Mouse (Mus musculus) midbrain, postnatal 0 days (tissue): ENCODE measurements around the gene Acaca. TPM values are rescaled to one million over a fixed set of nuclear protein-coding genes. Genes with fewer than 3 reads are reported as not detected.
A peak's percentile ranks its signal among the peaks of the same experiment; 100 is the strongest.

ENCODE experiments used
- ATAC-seq: fragments of 200-750 bp; cut with Nextera tagmentation; 2 replicates; pipeline ENCODE4 v1.8.0; 2017; ENCODE audit warnings: moderate number of reproducible peaks, mild to moderate bottlenecking, moderate TSS enrichment, moderate library complexity; ENCODE audit not compliant: low FRiP score
- DNase-seq: peaks from one replicate; pipeline ENCODE4 v3.0.0-alpha.2; 2015; ENCODE audit warnings: low spot score
- H3K27ac ChIP-seq: fragments of 300-500 bp; sonication (generic); 2 replicates; pipeline ENCODE4 v1.5.1; 2014; ENCODE audit warnings: low read depth, mild to moderate bottlenecking, low read length, mixed read lengths
- H3K27me3 ChIP-seq: fragments of 300-500 bp; sonication (generic); 2 replicates; pipeline ENCODE4 v1.6.1; 2014; ENCODE audit warnings: low read length, control low read depth, mixed read lengths; ENCODE audit not compliant: insufficient read depth
- H3K36me3 ChIP-seq: fragments of 300-500 bp; sonication (generic); 2 replicates; pipeline ENCODE4 v1.6.1; 2014; ENCODE audit warnings: low read length, control low read depth, mixed read lengths; ENCODE audit not compliant: insufficient read depth
- H3K4me1 ChIP-seq: fragments of 300-500 bp; sonication (generic); 2 replicates; pipeline ENCODE4 v1.6.1; 2014; ENCODE audit warnings: mild to moderate bottlenecking, control low read depth, antibody characterized with exemption, low read length, mixed read lengths; ENCODE audit not compliant: insufficient read depth
- H3K4me2 ChIP-seq: fragments of 300-500 bp; sonication (generic); 2 replicates; pipeline ENCODE4 v1.6.1; 2014; ENCODE audit warnings: low read depth, mild to moderate bottlenecking, low read length, mixed read lengths; ENCODE audit not compliant: poor library complexity, severe bottlenecking
- H3K4me3 ChIP-seq: fragments of 300-500 bp; sonication (generic); 2 replicates; pipeline ENCODE4 v1.5.1; 2014; ENCODE audit warnings: low read depth, mild to moderate bottlenecking, low read length, moderate library complexity
- H3K9ac ChIP-seq: fragments of 300-500 bp; sonication (generic); replicated peaks from 2 replicates; pipeline ENCODE4 v1.6.1; 2014; ENCODE audit warnings: mild to moderate bottlenecking, low read length, moderate library complexity, mixed read lengths; ENCODE audit not compliant: poor library complexity, severe bottlenecking
- H3K9me3 ChIP-seq: fragments of 300-500 bp; sonication (generic); 2 replicates; pipeline ENCODE4 v1.6.1; 2016; ENCODE audit warnings: low read length, control low read depth
- CTCF ChIP-seq: IDR thresholded peaks from 2 replicates; pipeline ENCODE4 v1.5.1; 2016; ENCODE audit warnings: antibody characterized with exemption, mild to moderate bottlenecking
- WGBS: fragments of 180-500 bp; shearing (Covaris S2); extraction: QIAGEN DNeasy Blood & Tissue Kit; methylation state at CpG from one replicate; pipeline ENCODE4 v1.1.7; 2014; 5-methylcytosine and 5-hydroxymethylcytosine counted together
- polyA plus RNA-seq: library from polyadenylated mRNA; unstranded; fragments of >200 nt; fragmentation: Nextera tagmentation; extraction: Ambion mirVana; gene quantifications from 2 replicates; pipeline ENCODE4 v1.2.1, GENCODE M21; 2015
- total RNA-seq: library from RNA; depleted of rRNA; stranded (reverse); fragments of >200 nt; gene quantifications from 2 replicates; pipeline ENCODE4 v1.2.3, GENCODE M21; 2014

Gene Acaca
- total and polyA plus RNA-seq, 2 experiments from 2014 or later = 19.3 to 123 TPM

DNA sequence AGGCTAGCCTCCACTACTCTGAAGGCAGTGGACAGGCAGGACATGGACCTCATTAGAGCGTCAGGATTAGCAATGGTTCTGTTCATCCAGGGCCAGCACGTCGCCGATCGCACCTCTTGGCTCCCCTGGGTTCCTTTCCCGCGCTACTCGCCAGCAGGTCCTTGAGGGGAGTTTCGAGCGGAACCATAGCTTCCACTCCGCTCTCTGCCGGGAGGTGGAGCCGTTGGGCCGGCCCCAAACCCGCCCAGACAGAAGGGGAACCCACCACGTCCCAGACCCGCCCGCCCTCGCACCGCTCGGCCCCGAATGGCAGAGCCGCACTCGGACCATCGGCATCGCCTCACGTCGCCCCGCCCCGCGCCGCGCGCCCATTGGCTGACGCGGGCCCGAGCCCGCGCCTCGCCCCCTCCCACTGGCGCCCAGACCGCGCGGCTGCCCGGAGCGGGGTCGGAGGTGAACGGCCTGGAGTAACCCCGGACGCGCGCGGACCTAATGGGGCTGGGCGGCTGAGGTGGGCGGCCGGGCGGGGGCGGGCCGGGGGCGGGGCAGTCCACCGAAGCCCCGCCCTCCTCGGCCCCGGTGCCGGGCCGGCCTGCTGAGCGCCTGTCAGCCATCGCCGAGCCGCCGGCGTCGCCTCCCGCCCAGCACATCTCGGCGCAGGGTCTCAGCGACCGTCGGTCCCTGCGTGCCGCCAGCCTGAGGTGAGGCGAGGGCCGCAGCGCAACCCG lies 49.9 kb downstream of the Acaca start:
- 1% methylated on average over 48 of the region's 85 CpGs for WGBS
- H3K9me3 ChIP-seq = no peaks in the 10 kb centered on the region

DNA sequence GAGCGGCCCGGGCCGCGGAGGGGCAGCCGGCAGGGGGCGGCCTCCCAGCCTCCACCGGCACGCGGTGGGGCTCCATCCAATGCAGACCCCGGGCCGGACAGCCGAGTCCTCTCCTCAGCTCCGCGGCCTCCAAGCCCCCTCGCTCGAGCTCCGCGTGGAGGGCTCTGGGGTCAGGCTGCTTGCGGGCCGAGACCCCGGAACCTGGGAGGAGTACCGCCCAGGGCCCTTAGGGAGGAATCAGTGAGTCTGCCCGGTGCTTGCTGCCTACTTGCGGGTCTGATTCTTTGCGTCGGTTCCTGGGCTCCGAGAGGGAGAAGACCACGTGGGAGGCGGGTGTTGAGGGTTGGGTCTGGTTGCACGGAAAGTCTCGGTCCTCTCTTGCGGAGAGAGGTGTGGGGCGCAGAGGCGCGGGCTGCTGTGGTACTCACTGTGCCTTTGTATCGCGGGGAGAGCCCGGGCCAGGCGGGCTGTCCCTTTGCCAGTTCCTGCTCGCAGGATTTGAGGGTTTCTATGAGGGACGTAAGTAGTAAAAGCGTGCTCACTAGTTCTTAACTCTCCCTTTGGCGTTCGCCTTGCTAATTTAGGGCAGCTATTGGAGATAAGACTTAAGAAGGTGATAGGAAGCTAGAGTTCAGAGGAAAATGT lies 50.6 kb downstream of the Acaca start:
- WGBS = under 1% methylated on average over 42 of the region's 44 CpGs
- Histone ChIP-seq H3K9ac (peak overlapping the region; percentile 77), H3K9me3 (no peaks in the 10 kb centered on the region), H3K4me2 (peak overlapping the region; percentile 77), H3K27ac (peak overlapping the region; percentile 84), H3K4me1 (peaks cover 3% of the 10 kb centered on the region; the same call in 1 of the 2 replicates), H3K36me3 (no peaks in the 10 kb centered on the region), H3K27me3 (no peaks in the 10 kb centered on the region), H3K4me3 (peak overlapping the region; percentile 87)
- ATAC-seq = peak; percentile 71
- peak; percentile 50 for TF ChIP-seq CTCF
- DNase-seq = peak; percentile 74

More for the DNA sequence above, 49.9 kb downstream of the Acaca start:
- peak; percentile 97 for ATAC-seq
- Histone ChIP-seq H3K27ac (peak overlapping the region; percentile 84), H3K36me3 (no peaks in the 10 kb centered on the region), H3K4me2 (peak overlapping the region; percentile 77), H3K4me3 (peak overlapping the region; percentile 87), H3K9ac (peak overlapping the region; percentile 77), H3K4me1 (peaks cover 3% of the 10 kb centered on the region; the same call in 1 of the 2 replicates), H3K27me3 (no peaks in the 10 kb centered on the region)
- DNase-seq = peak; percentile 97
- TF ChIP-seq CTCF = peak; percentile 73

GRCm38 (mm10) chr11:84181286-84181685 lies 51.8 kb downstream of the Acaca start:
- ATAC-seq (no peak), DNase-seq (no peak)
- Histone ChIP-seq H3K4me3 (peak overlapping the region; percentile 87), H3K27me3 (no peaks in the 10 kb centered on the region), H3K4me2 (peak overlapping the region; percentile 77), H3K27ac (no peak overlapping the region), H3K36me3 (no peaks in the 10 kb centered on the region), H3K4me1 (peaks cover 3% of the 10 kb centered on the region; the same call in 1 of the 2 replicates), H3K9ac (no peak overlapping the region), H3K9me3 (no peaks in the 10 kb centered on the region)
- 45% methylated on average over 2 of the region's 2 CpGs for WGBS
- TF ChIP-seq CTCF = no peak

- WGBS = 80% methylated on average over 3 of the region's 3 CpGs
- no peak for TF ChIP-seq CTCF
Observed at GRCm38 (mm10) chr11:84188530-84188929, 59.1 kb downstream of the Acaca start.

DNA sequence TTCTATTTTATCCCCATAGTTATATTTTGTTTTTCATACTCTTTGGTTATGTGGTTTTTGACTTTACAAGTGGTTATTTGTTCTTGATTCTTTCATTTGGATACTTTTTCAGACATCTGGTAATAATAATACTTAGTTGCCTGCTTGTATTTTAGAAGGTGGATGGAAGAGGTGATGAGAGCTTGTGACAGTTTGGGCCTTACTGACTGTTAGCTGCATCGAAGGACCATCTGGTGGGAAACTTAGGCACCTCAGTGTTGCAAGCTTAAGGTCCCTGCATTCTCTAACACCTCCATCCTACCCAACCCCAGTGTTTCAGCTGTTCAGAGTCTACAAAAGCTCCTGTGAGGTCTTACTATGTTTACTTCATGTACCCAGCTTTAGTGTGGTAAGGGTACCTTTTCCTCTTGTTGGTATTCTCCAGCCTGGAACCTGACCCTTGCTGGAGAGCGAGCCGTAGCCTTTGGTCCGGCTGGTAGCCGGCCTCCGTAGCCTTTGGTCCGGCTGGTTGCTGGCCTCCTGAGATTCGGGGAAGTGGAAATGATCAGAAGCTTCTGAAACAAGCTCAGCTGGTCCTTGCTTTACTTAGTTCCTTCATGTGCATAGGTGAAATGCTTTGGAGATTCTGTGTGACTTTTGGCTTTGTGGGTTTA lies 61.2 kb downstream of the Acaca start:
- Histone ChIP-seq H3K4me2 (no peak overlapping the region), H3K4me1 (no peaks in the 10 kb centered on the region), H3K27ac (no peak overlapping the region), H3K36me3 (no peaks in the 10 kb centered on the region), H3K9ac (no peak overlapping the region), H3K9me3 (no peaks in the 10 kb centered on the region), H3K27me3 (no peaks in the 10 kb centered on the region), H3K4me3 (no peak overlapping the region)
- ATAC-seq (no peak), DNase-seq (no peak)
- WGBS = 90% methylated on average over 8 of the region's 8 CpGs
- no peak for TF ChIP-seq CTCF

More at GRCm38 (mm10) chr11:84188530-84188929, 59.1 kb downstream of the Acaca start:
- Histone ChIP-seq H3K27ac (no peak overlapping the region), H3K4me1 (no peaks in the 10 kb centered on the region), H3K9me3 (no peaks in the 10 kb centered on the region), H3K27me3 (no peaks in the 10 kb centered on the region), H3K36me3 (no peaks in the 10 kb centered on the region), H3K4me2 (no peak overlapping the region), H3K9ac (no peak overlapping the region), H3K4me3 (no peak overlapping the region)
- ATAC-seq (no peak), DNase-seq (no peak)

GRCm38 (mm10) chr11:84193249-84193648 lies 63.8 kb downstream of the Acaca start:
- ATAC-seq = no peak
- no peaks in the 10 kb centered on the region for H3K4me1 ChIP-seq
- no peak overlapping the region for H3K27ac ChIP-seq
- H3K4me3 ChIP-seq = no peak overlapping the region
- no peak overlapping the region for H3K9ac ChIP-seq
- 70% methylated on average over 10 of the region's 10 CpGs for WGBS
- H3K9me3 ChIP-seq = no peaks in the 10 kb centered on the region
- no peak overlapping the region for H3K4me2 ChIP-seq
- DNase-seq = no peak
- TF ChIP-seq CTCF = no peak
- no peaks in the 10 kb centered on the region; the same call in 1 of the 2 replicates for H3K36me3 ChIP-seq
- no peaks in the 10 kb centered on the region for H3K27me3 ChIP-seq
